Mouse (Mus musculus) neural tube, embryonic 11.5 days (tissue): ENCODE measurements around the gene Tns4. TPM values are rescaled to one million over a fixed set of nuclear protein-coding genes. Genes with fewer than 3 reads are reported as not detected.

Experiments
- ATAC-seq: fragments of 200-750 bp; cut with Nextera tagmentation; 2 replicates; pipeline ENCODE4 v1.8.0; 2017; ENCODE audit warnings: moderate number of reproducible peaks, mild to moderate bottlenecking, moderate TSS enrichment, moderate library complexity; ENCODE audit not compliant: insufficient read depth, low FRiP score, low TSS enrichment
- DNase-seq: peaks from one replicate; pipeline ENCODE4 v3.0.0-alpha.2; 2015; ENCODE audit warnings: low spot score
- H3K27ac ChIP-seq: fragments of 300-500 bp; sonication (generic); 2 replicates; pipeline ENCODE4 v1.5.1; 2014; ENCODE audit warnings: low read depth, mild to moderate bottlenecking, low read length
- H3K27me3 ChIP-seq: fragments of 300-500 bp; sonication (generic); 2 replicates; pipeline ENCODE4 v1.6.1; 2014; ENCODE audit warnings: mild to moderate bottlenecking, low read length, mixed read lengths; ENCODE audit not compliant: control insufficient read depth, insufficient read depth
- H3K36me3 ChIP-seq: fragments of 300-500 bp; sonication (generic); 2 replicates; pipeline ENCODE4 v1.6.1; 2014; ENCODE audit warnings: mild to moderate bottlenecking, low read length, moderate library complexity, mixed read lengths; ENCODE audit not compliant: control insufficient read depth, insufficient read depth
- H3K4me1 ChIP-seq: fragments of 300-500 bp; sonication (generic); 2 replicates; pipeline ENCODE4 v1.6.1; 2014; ENCODE audit warnings: low read length, mixed read lengths; ENCODE audit not compliant: control insufficient read depth, insufficient read depth
- H3K4me2 ChIP-seq: fragments of 300-500 bp; sonication (generic); 2 replicates; pipeline ENCODE4 v1.6.1; 2014; ENCODE audit warnings: low read depth, mild to moderate bottlenecking, moderate library complexity
- H3K4me3 ChIP-seq: fragments of 300-500 bp; sonication (generic); 2 replicates; pipeline ENCODE4 v1.5.1; 2014; ENCODE audit warnings: low read depth, low read length
- H3K9ac ChIP-seq: fragments of 300-500 bp; sonication (generic); 2 replicates; pipeline ENCODE4 v1.6.1; 2014; ENCODE audit warnings: mild to moderate bottlenecking, low read length
- H3K9me3 ChIP-seq: fragments of 300-500 bp; sonication (generic); 2 replicates; pipeline ENCODE4 v1.6.1; 2016; ENCODE audit warnings: low read length; ENCODE audit not compliant: control insufficient read depth
- WGBS: fragments of 180-500 bp; shearing (Covaris S2); extraction: QIAGEN DNeasy Blood & Tissue Kit; methylation state at CpG from one replicate; pipeline ENCODE4 v1.1.7; 2014; 5-methylcytosine and 5-hydroxymethylcytosine counted together
- polyA plus RNA-seq: library from polyadenylated mRNA; unstranded; fragments of >200 nt; fragmentation: Nextera tagmentation; extraction: Ambion mirVana; gene quantifications from 2 replicates; pipeline ENCODE4 v1.2.1, GENCODE M21; 2014

The Tns4 gene
- polyA plus RNA-seq, 1 experiment from 2014 or later: 0.46 TPM

DNA sequence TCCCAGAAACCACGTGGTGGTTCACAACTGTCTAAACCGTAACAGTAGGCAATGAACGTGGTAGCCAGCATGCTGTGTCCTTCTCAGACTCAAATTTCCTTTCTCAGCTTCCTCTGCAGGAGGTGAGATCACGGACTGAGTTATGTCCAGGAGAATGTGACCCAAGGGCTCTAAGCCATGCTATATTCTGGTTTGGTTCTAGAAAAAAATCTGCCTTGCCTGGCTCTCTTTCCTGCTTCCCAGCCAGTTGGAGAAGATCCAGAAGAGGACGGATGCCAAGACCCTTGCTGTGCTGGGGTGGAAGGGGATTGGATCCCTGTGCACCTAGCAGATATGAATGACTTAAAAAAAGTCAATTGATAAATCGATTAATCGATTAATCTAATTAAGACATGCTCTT lies 10.4 kb upstream of the Tns4 start:
- Histone ChIP-seq H3K4me3 (no peak overlapping the region), H3K4me2 (no peak overlapping the region), H3K9ac (no peak overlapping the region), H3K4me1 (no peaks in the 10 kb centered on the region), H3K27ac (no peak overlapping the region), H3K36me3 (no peaks in the 10 kb centered on the region), H3K27me3 (no peaks in the 10 kb centered on the region), H3K9me3 (no peaks in the 10 kb centered on the region)
- WGBS: 85% methylated on average over 7 of the region's 7 CpGs
- DNase-seq (no peak), ATAC-seq (no peak)

DNA sequence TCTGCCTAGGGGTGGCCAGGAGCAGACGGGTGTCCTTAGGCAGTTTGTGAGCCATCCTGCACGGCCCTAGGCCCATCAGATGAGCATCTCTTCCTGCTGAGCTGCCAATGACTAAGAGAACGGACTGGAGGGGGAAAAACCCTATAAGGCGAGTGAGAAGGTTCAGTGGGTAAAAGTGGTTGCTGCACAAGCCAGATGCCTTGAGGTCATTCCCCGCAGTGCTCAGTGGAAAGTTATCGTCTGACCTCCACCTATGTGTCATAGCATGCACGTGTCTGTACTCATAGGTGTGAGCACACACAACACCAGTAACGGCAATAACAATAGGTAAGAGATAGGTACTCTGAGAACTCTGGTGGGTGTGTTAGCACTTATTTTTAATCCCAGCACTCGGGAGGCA lies 9.8 kb upstream of the Tns4 start:
- H3K9ac ChIP-seq: no peak overlapping the region

GRCm38 (mm10) chr11:99096996-99097774 lies 8.1 kb upstream of the Tns4 start:
- no peaks in the 10 kb centered on the region for H3K27me3 ChIP-seq
- H3K36me3 ChIP-seq: no peaks in the 10 kb centered on the region
- no peak overlapping the region for H3K9ac ChIP-seq
- ATAC-seq (no peak), DNase-seq (no peak)
- no peak overlapping the region for H3K27ac ChIP-seq
- H3K4me3 ChIP-seq: no peak overlapping the region
- H3K4me2 ChIP-seq: no peak overlapping the region
- no peaks in the 10 kb centered on the region for H3K9me3 ChIP-seq
- H3K4me1 ChIP-seq: no peaks in the 10 kb centered on the region
- 84% methylated on average over 8 of the region's 8 CpGs for WGBS

More for the DNA sequence above, 9.8 kb upstream of the Tns4 start:
- Histone ChIP-seq H3K9me3 (no peaks in the 10 kb centered on the region), H3K27me3 (no peaks in the 10 kb centered on the region), H3K36me3 (no peaks in the 10 kb centered on the region), H3K4me3 (no peak overlapping the region), H3K4me1 (no peaks in the 10 kb centered on the region), H3K27ac (no peak overlapping the region), H3K4me2 (no peak overlapping the region)
- 90% methylated on average over 9 of the region's 9 CpGs for WGBS
- no peak for ATAC-seq
- no peak for DNase-seq

- no peak overlapping the region for H3K27ac ChIP-seq
- ATAC-seq (no peak), DNase-seq (no peak)
- no peaks in the 10 kb centered on the region for H3K36me3 ChIP-seq
- no peak overlapping the region for H3K4me3 ChIP-seq
- H3K27me3 ChIP-seq: no peaks in the 10 kb centered on the region
- no peaks in the 10 kb centered on the region for H3K4me1 ChIP-seq
- no peaks in the 10 kb centered on the region for H3K9me3 ChIP-seq
- WGBS: 81% methylated on average over 4 of the region's 4 CpGs
- no peak overlapping the region for H3K4me2 ChIP-seq
- no peak overlapping the region for H3K9ac ChIP-seq
Measured at GRCm38 (mm10) chr11:99096417-99096816, 7.3 kb upstream of the Tns4 start.

DNA sequence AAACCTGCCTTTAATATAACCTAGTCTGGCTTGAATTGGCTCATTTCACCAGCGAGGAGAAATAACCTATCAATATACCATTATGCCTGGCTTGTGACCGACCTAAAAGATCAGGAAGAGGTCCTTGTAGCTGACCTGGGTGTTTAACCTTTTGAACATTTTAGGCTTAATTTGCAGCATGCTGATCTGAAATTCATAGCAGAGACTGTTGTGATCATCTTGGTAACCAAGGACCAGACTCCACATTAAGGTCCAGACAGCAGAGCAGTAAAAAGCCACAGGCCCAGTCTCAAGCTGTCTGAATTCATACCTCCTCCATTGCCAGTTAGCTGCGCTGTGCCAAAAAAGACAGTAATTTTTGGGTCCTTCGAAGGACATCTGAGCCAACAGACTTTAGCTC lies 6.7 kb upstream of the Tns4 start:
- DNase-seq: no peak

GRCm38 (mm10) chr11:99094911-99095676 lies 6.0 kb upstream of the Tns4 start:
- ATAC-seq (no peak), DNase-seq (no peak)
- H3K36me3 ChIP-seq: no peaks in the 10 kb centered on the region
- 70% methylated on average over 2 of the region's 2 CpGs for WGBS
- H3K9me3 ChIP-seq: no peaks in the 10 kb centered on the region
- H3K4me3 ChIP-seq: no peak overlapping the region
- H3K4me2 ChIP-seq: no peak overlapping the region
- H3K27ac ChIP-seq: no peak overlapping the region
- H3K9ac ChIP-seq: no peak overlapping the region
- no peaks in the 10 kb centered on the region for H3K27me3 ChIP-seq
- no peaks in the 10 kb centered on the region for H3K4me1 ChIP-seq

More for the DNA sequence above, 6.7 kb upstream of the Tns4 start:
- no peaks in the 10 kb centered on the region for H3K36me3 ChIP-seq
- 71% methylated on average over 4 of the region's 4 CpGs for WGBS
- H3K27ac ChIP-seq: no peak overlapping the region
- H3K9ac ChIP-seq: no peak overlapping the region
- H3K4me3 ChIP-seq: no peak overlapping the region
- no peaks in the 10 kb centered on the region for H3K27me3 ChIP-seq
- H3K4me2 ChIP-seq: no peak overlapping the region
- H3K9me3 ChIP-seq: no peaks in the 10 kb centered on the region
- no peaks in the 10 kb centered on the region for H3K4me1 ChIP-seq
- no peak for ATAC-seq

DNA sequence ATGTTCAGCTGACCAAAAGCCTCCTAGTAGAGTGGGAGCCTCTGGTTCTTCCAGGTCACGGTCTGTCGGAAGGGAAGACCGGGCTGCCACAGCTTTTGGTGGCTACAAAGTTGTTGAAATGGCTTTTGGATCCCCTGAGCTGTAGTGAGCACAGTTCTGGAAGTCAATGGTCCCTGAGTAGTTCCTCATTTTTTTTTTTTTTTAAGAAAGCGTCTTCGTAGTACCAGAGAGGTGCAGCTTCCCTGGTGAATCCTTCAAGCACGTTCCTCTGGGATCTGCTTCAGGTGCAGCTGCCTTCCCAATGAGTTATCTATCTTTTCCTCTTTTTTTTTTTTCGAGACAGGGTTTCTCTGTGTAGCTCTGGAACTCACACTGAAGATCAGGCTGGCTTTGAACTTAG lies 4.6 kb upstream of the Tns4 start:
- H3K9me3 ChIP-seq: no peaks in the 10 kb centered on the region
- no peak overlapping the region for H3K9ac ChIP-seq
- H3K27me3 ChIP-seq: no peaks in the 10 kb centered on the region
- H3K4me3 ChIP-seq: no peak overlapping the region
- DNase-seq: no peak
- H3K36me3 ChIP-seq: no peaks in the 10 kb centered on the region
- H3K27ac ChIP-seq: no peak overlapping the region
- 89% methylated on average over 7 of the region's 7 CpGs for WGBS
- H3K4me2 ChIP-seq: no peak overlapping the region
- no peaks in the 10 kb centered on the region for H3K4me1 ChIP-seq
- no peak for ATAC-seq

- Histone ChIP-seq H3K4me2 (no peak overlapping the region), H3K9me3 (no peaks in the 10 kb centered on the region), H3K36me3 (no peaks in the 10 kb centered on the region), H3K27me3 (no peaks in the 10 kb centered on the region), H3K4me3 (no peak overlapping the region), H3K27ac (no peak overlapping the region), H3K4me1 (no peaks in the 10 kb centered on the region), H3K9ac (no peak overlapping the region)
- WGBS: 64% methylated on average over 2 of the region's 2 CpGs
- ATAC-seq (no peak), DNase-seq (no peak)
Measured at GRCm38 (mm10) chr11:99091666-99092065, 2.6 kb upstream of the Tns4 start.

DNA sequence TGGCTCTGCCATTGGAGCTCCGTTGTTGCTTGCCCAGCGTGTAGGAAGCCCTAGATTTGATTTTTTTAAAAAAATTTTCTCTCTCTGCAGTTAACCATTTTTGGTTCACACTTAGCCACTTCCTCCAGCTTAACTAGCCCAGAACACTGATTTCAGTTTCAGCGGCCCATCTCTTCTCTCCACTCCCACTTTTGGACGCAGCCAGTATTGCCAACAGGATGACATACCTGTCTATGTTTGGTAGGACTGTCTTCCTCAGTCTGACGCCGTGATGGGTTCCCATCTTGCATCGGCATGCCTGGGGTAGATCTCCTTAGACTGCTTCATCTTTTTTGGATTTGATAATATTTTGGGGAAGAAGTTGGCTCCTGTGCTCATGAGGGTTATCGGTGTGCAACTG lies 1.3 kb upstream of the Tns4 start:
- no peak for ATAC-seq

More for the DNA sequence above, 1.3 kb upstream of the Tns4 start:
- DNase-seq: no peak
- Histone ChIP-seq H3K27me3 (no peaks in the 10 kb centered on the region), H3K27ac (no peak overlapping the region), H3K9me3 (no peaks in the 10 kb centered on the region), H3K36me3 (no peaks in the 10 kb centered on the region), H3K4me3 (no peak overlapping the region), H3K4me1 (no peaks in the 10 kb centered on the region), H3K4me2 (no peak overlapping the region), H3K9ac (no peak overlapping the region)
- WGBS: 91% methylated on average over 8 of the region's 8 CpGs
